Mouse (Mus musculus) cerebellum, adult 2 months (tissue): ENCODE measurements around the gene Gata1. TPM values are rescaled to one million over a fixed set of nuclear protein-coding genes. Genes with fewer than 3 reads are reported as not detected.
"Not testable (repeated sequence)": the region's sequence is repeated elsewhere in the genome, so short reads cannot be mapped to it uniquely, and the experiment has no call there.

Experiments used
- DNase-seq, 2 experiments: peaks; one replicate each; pipeline ENCODE4 v3.0.0; 2021
- H3K27ac ChIP-seq: fragments of 200-500 bp; 2 replicates; pipeline ENCODE4 v1.5.1; 2012; ENCODE audit warnings: low read length, control low read depth, inconsistent platforms; ENCODE audit not compliant: insufficient read depth
- H3K27me3 ChIP-seq: fragments of 200-500 bp; 2 replicates; pipeline ENCODE4 v1.6.1; 2012; ENCODE audit warnings: inconsistent platforms, mild to moderate bottlenecking, low read length, moderate library complexity; ENCODE audit not compliant: control insufficient read depth, insufficient read depth
- H3K4me1 ChIP-seq: fragments of 200-500 bp; 2 replicates; pipeline ENCODE4 v1.6.1; 2011; ENCODE audit warnings: low read length; ENCODE audit not compliant: control insufficient read depth, insufficient read depth
- H3K4me3 ChIP-seq: fragments of 200-500 bp; replicated peaks from 2 replicates; pipeline ENCODE3; 2011; ENCODE audit warnings: mild to moderate bottlenecking, low read depth, low read length, control low read depth; ENCODE audit not compliant: insufficient read depth
- CTCF ChIP-seq: fragments of 200-500 bp; IDR thresholded peaks from 2 replicates; pipeline ENCODE4 v1.5.1; 2011; ENCODE audit warnings: low read depth, mild to moderate bottlenecking, control low read depth, low read length, moderate library complexity, borderline replicate concordance; ENCODE audit not compliant: insufficient read depth
- POLR2A ChIP-seq: fragments of 200-500 bp; IDR thresholded peaks from 2 replicates; pipeline ENCODE4 v1.6.1; 2011; ENCODE audit warnings: low read length, control low read depth, borderline replicate concordance; ENCODE audit not compliant: insufficient read depth
- WGBS: fragments of 180-500 bp; shearing (Covaris S2); methylation state at CpG from one replicate; pipeline ENCODE4 v1.1.7; 2018; 5-methylcytosine and 5-hydroxymethylcytosine counted together
- polyA plus RNA-seq: library from polyadenylated mRNA; depleted of rRNA; stranded (reverse); fragments of >200 nt; gene quantifications from 2 replicates; pipeline ENCODE4 v1.2.3, GENCODE M21; 2012

The Gata1 gene
- polyA plus RNA-seq, 1 experiment: not detected

GRCm38 (mm10) chrX:8013157-8013556, 35.3 kb upstream of the Gata1 start:
- no peak for DNase-seq
- Histone ChIP-seq H3K4me1 (no peaks in the 10 kb centered on the region), H3K27ac (no peak overlapping the region), H3K27me3 (no peaks in the 10 kb centered on the region), H3K4me3 (no peak overlapping the region)
- no peak for TF ChIP-seq POLR2A
- no peak for TF ChIP-seq CTCF
- 28% methylated on average over 2 of the region's 2 CpGs for WGBS

DNA sequence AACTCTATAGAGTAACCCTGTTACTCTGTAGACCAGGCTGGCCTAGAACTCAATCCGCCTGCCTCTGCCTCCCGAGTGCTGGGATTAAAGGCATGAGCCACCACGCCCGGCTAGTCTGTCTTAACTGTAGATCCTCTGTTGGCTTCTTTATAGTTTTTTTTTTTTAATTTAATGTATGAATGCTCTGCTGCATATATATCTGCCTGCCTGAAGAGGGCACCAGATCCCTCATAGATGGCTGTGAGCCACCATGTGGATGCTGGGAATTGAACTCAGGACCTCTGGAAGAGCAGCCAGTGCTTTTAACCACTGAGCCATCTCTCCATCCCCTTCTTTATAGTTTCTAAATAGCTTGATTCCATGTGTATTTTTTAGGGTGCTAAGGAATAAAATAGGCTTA, 31.5 kb upstream of the Gata1 start:
- 88% methylated on average over 4 of the region's 4 CpGs for WGBS
- not testable (repeated sequence) for DNase-seq

DNA sequence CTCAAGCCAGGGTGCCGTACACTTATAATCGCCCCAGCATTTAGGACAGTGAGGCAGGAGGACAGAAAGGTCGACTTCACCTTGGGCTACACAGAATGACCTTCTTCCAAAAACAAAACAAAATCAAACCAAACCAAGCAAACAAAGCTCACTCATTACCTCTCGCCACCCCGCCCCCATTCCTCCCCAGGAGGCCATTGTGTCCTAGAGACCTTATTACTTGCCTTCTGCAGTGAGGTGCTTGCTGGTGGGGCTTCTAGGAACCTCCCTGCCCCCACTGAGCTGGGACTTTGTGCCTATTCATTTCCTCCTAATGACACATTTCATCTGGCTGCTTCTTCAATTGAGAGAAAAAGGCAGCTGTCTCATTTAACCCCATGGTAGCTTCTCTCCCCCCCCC, 30.7 kb upstream of the Gata1 start:
- TF ChIP-seq POLR2A (no peak), CTCF (no peak)
- 36% methylated on average over 5 of the region's 5 CpGs for WGBS

More for the DNA sequence above, 31.5 kb upstream of the Gata1 start:
- not testable (repeated sequence) for H3K4me1 ChIP-seq, H3K4me3 ChIP-seq, H3K27ac ChIP-seq, H3K27me3 ChIP-seq

GRCm38 (mm10) chrX:8002971-8003370, 25.1 kb upstream of the Gata1 start:
- Histone ChIP-seq H3K4me3 (no peak overlapping the region), H3K4me1 (no peaks in the 10 kb centered on the region), H3K27me3 (no peaks in the 10 kb centered on the region), H3K27ac (no peak overlapping the region)
- TF ChIP-seq POLR2A: no peak
- no peak for TF ChIP-seq CTCF
- no peak for DNase-seq
- WGBS: 72% methylated on average over 4 of the region's 4 CpGs

More for the DNA sequence above, 30.7 kb upstream of the Gata1 start:
- Histone ChIP-seq H3K27ac (no peak overlapping the region), H3K4me3 (no peak overlapping the region), H3K4me1 (no peaks in the 10 kb centered on the region), H3K27me3 (no peaks in the 10 kb centered on the region)
- DNase-seq: no peak

- Histone ChIP-seq H3K27ac (no peak overlapping the region), H3K4me3 (no peak overlapping the region), H3K4me1 (no peaks in the 10 kb centered on the region), H3K27me3 (no peaks in the 10 kb centered on the region)
- WGBS: 32% methylated on average over 5 of the region's 5 CpGs
- TF ChIP-seq CTCF (no peak), POLR2A (no peak)
- DNase-seq: no peak
Measured at GRCm38 (mm10) chrX:8002001-8002400, 24.1 kb upstream of the Gata1 start.

GRCm38 (mm10) chrX:8000546-8001192, 22.8 kb upstream of the Gata1 start:
- 76% methylated on average over 3 of the region's 3 CpGs for WGBS
- TF ChIP-seq CTCF: no peak
- no peak for TF ChIP-seq POLR2A
- Histone ChIP-seq H3K4me1 (no peaks in the 10 kb centered on the region), H3K27me3 (no peaks in the 10 kb centered on the region), H3K27ac (no peak overlapping the region), H3K4me3 (no peak overlapping the region)
- DNase-seq: no peak

DNA sequence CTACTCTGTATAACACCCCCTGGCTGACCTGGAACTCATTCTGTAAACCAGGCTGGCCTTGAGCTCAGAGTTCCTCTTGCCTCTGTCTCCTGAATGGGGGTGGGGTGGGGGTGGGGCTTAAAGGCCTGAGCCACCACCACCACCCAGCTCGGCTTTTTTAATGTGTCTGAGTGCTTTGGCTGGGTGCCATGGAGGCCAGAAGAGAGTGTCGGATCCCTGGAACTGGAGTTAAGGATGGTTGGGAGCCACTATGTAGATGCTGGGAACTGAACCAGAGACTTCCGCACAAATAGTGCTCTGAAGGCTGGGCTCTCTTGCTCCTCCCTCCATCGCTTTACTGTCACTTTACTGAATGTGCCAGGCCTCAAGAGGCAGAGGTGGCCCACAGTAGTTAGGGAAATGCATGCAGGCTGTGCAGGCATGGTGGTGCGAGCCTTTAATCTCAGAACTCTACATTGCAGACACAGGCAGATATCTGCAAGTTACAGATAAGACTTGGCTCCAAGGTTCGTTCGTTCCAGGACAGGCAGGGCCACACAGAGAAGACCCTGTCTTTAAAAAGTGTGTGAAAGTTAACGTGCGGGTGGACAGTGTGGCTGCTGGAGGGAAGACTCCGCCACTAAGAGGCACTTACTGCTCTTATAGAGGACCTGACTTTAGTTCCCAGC, 15.3 kb upstream of the Gata1 start:
- DNase-seq: no peak
- H3K4me1 ChIP-seq: no peaks in the 10 kb centered on the region
- 64% methylated on average over 10 of the region's 10 CpGs for WGBS
- H3K27ac ChIP-seq: no peak overlapping the region
- no peak overlapping the region for H3K4me3 ChIP-seq
- H3K27me3 ChIP-seq: no peaks in the 10 kb centered on the region
- TF ChIP-seq POLR2A: no peak
- no peak for TF ChIP-seq CTCF

- Histone ChIP-seq H3K27ac (no peak overlapping the region), H3K4me3 (no peak overlapping the region), H3K27me3 (no peaks in the 10 kb centered on the region), H3K4me1 (no peaks in the 10 kb centered on the region)
- TF ChIP-seq CTCF: no peak
- no peak for TF ChIP-seq POLR2A
- 40% methylated on average over 8 of the region's 8 CpGs for WGBS
- DNase-seq: no peak
Measured at GRCm38 (mm10) chrX:7992379-7993067, 14.7 kb upstream of the Gata1 start.
